Mouse (Mus musculus): ENCODE results near the gene Apod. TPM values are rescaled to one million over a fixed set of nuclear protein-coding genes. Genes with fewer than 3 reads are reported as not detected.

Gene Apod
- polyA plus RNA-seq (2015; fragmentation: Nextera tagmentation; extraction: Ambion mirVana), result 56.2 and 60.7 TPM in 2 replicates

GRCm38 (mm10) chr16:31314497-31315233 is at the start of gene Apod:
Gene Apod, minus strand, starts transcription at chr16:31314808.
- no peak within 1 kb of the TSS for H3K9ac ChIP-seq (replicated peaks)
- no peak for ATAC-seq (replicated peaks)
- no peak within 1 kb of the TSS for H3K4me2 ChIP-seq (replicated peaks)
- no peaks in the 10 kb centered on the region for H3K36me3 ChIP-seq
- no peak within 1 kb of the TSS for H3K4me3 ChIP-seq
- H3K27me3 ChIP-seq, result no peaks in the 10 kb centered on the region
- H3K9me3 ChIP-seq, result no peaks in the 10 kb centered on the region
- no peaks in the 10 kb centered on the region for H3K4me1 ChIP-seq
- 0 out of 2 replicates have a peak within 1 kb of the TSS, but pooled peaks have one; percentile 1 for H3K27ac ChIP-seq (replicated peaks)
- WGBS, result 46% methylated on average over 9 of the region's 9 CpGs

- Histone ChIP-seq H3K9me3 (no peaks in the 10 kb centered on the region), H3K27ac (replicated peaks) (no peak overlapping the region), H3K36me3 (no peaks in the 10 kb centered on the region), H3K27me3 (no peaks in the 10 kb centered on the region), H3K4me2 (replicated peaks) (no peak overlapping the region), H3K4me1 (no peaks in the 10 kb centered on the region), H3K9ac (replicated peaks) (no peak overlapping the region), H3K4me3 (no peak overlapping the region)
- 82% methylated on average over 11 of the region's 11 CpGs for WGBS
- no peak for ATAC-seq (replicated peaks)
These were observed 49.3 kb upstream of the Apod start for GRCm38 (mm10) chr16:31363685-31364436.

- WGBS, result 68% methylated on average over 5 of the region's 5 CpGs
- Histone ChIP-seq H3K4me3 (no peak overlapping the region), H3K27me3 (peaks cover 3% of the 10 kb centered on the region; the same call in 1 of the 2 replicates), H3K9me3 (no peaks in the 10 kb centered on the region), H3K27ac (replicated peaks) (no peak overlapping the region), H3K4me1 (no peaks in the 10 kb centered on the region), H3K36me3 (no peaks in the 10 kb centered on the region), H3K4me2 (replicated peaks) (no peak overlapping the region), H3K9ac (replicated peaks) (no peak overlapping the region)
- ATAC-seq (replicated peaks), result no peak
These were observed 44.9 kb upstream of the Apod start for GRCm38 (mm10) chr16:31359542-31359941.

DNA sequence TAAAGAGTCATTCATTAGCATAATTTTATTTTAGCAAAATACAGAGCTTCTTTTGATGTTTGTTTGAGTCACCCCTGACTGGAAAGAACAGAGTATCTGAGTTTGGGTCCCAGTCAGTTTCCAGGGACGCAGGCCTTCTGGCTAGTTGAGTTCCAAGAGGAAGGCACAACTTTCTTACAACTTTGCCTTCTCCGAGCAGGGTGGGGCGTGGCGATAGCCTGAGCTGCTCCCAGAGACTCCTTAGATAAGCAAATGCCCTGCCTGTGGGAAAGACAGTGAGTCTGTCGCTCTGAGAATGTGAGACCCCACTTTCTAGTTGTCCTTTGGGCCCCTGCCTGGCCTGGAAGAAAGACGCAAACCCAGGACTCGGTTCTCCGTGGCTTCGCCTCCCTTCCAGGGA is 44.4 kb upstream of the Apod start:
- no peak overlapping the region for H3K4me2 ChIP-seq (replicated peaks)
- H3K4me3 ChIP-seq, result no peak overlapping the region
- no peaks in the 10 kb centered on the region for H3K4me1 ChIP-seq
- no peak overlapping the region for H3K27ac ChIP-seq (replicated peaks)
- WGBS, result 47% methylated on average over 9 of the region's 9 CpGs
- no peaks in the 10 kb centered on the region for H3K9me3 ChIP-seq
- no peaks in the 10 kb centered on the region for H3K36me3 ChIP-seq
- no peak overlapping the region for H3K9ac ChIP-seq (replicated peaks)
- peaks cover 3% of the 10 kb centered on the region; the same call in 1 of the 2 replicates for H3K27me3 ChIP-seq
- no peak for ATAC-seq (replicated peaks)

DNA sequence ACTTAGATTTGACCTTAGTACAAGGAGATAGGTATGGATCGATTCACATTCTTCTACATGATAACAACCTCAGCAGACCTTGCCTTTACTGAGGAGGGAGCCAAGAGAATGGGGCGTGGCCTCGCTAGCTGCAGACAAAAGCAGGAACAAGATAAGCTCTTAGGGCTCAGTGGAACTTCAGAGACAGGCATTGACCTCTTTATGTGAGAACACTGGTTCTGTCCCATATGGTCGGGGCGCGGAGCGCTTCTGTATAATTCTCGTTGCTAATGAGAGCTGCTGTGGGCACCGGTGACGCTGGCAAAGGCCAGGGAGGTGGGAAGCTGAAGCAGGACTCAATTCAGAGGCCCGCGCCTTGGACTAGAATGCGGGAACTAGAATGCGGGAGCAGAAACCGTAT is 44.0 kb upstream of the Apod start:
- Histone ChIP-seq H3K27me3 (peaks cover 3% of the 10 kb centered on the region; the same call in 1 of the 2 replicates), H3K4me3 (no peak overlapping the region), H3K4me1 (no peaks in the 10 kb centered on the region), H3K9ac (replicated peaks) (no peak overlapping the region), H3K9me3 (no peaks in the 10 kb centered on the region), H3K36me3 (no peaks in the 10 kb centered on the region), H3K27ac (replicated peaks) (no peak overlapping the region), H3K4me2 (replicated peaks) (no peak overlapping the region)
- ATAC-seq (replicated peaks), result no peak
- WGBS, result 40% methylated on average over 15 of the region's 15 CpGs

DNA sequence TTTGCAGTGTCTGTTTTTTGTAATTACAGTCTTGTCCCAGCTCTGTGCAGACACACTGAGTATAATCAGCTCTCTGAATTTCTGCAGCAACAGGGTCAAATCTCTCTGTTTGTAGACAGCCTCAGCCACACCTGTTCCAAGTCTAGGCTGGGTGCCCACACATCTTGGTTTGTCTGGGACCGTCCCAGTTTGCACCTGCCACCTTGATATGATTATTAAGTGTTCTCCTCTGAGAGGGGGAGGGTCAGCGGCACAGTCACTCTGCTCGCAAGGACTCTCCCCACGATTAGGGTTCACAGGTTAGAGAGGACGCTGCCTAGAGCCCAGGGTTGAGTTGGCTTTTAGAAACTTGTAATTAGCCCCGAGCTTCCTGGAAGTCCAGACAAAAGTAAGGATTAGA is 41.3 kb upstream of the Apod start:
- Histone ChIP-seq H3K27ac (replicated peaks) (no peak overlapping the region), H3K27me3 (peaks cover 3% of the 10 kb centered on the region; the same call in 1 of the 2 replicates), H3K36me3 (no peaks in the 10 kb centered on the region), H3K4me3 (no peak overlapping the region), H3K9me3 (no peaks in the 10 kb centered on the region), H3K9ac (replicated peaks) (no peak overlapping the region), H3K4me2 (replicated peaks) (no peak overlapping the region), H3K4me1 (no peaks in the 10 kb centered on the region)
- no peak for ATAC-seq (replicated peaks)
- WGBS, result 56% methylated on average over 6 of the region's 6 CpGs

DNA sequence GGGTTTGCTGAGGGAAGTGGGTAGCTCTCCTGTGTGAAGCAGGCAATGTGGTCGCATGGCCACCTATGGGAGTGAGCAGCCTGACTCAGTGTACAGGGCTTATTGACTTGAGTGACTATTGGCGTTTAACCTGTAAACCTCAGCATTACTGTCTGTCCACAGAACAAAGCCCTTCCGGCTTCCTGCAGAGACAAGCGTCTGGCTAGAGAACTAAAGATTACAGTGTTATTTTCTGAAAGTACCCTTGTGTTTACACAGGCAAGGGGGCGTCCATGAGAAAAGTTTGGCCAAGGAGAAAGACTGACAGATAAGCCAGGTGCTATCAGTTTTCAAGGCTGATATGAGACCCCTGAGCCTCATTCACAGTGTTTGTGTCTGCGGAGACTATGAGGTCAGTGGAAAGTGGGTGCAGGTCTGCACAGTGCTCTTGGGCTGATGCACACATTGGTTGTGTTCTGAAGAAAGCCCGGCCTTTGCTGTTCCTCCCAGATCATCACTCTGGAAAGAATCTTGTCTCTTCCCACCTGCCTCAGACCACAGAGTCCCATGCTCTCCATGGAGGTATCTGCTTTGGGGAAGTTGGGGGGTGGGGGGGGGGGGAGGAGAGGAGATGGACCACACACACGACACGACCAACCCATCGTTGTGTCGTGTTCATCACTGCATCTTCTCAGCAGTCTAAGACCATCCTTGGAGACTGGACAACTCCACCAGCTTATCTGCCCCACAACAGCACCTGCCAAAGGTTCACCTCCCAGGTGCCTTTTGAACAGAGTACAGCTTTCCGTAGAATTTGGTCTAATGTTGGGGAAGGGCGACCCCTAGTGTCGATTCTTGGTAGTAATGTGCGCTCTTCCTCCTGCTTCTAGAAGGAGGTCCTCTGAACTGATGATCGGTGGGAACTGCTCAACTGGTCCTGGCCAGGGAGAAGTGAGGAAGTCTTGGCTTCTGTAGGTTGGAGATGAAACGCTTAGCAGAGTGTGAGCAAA is 40.0 kb upstream of the Apod start:
- peak; percentile 66 for ATAC-seq (replicated peaks)
- H3K9ac ChIP-seq (replicated peaks), result no peak overlapping the region
- H3K36me3 ChIP-seq, result no peaks in the 10 kb centered on the region
- no peaks in the 10 kb centered on the region for H3K4me1 ChIP-seq
- H3K4me3 ChIP-seq, result no peak overlapping the region
- 34% methylated on average over 17 of the region's 17 CpGs for WGBS
- H3K27ac ChIP-seq (replicated peaks), result no peak overlapping the region
- no peak overlapping the region for H3K4me2 ChIP-seq (replicated peaks)
- peaks cover 3% of the 10 kb centered on the region; the same call in 1 of the 2 replicates for H3K27me3 ChIP-seq
- H3K9me3 ChIP-seq, result no peaks in the 10 kb centered on the region

DNA sequence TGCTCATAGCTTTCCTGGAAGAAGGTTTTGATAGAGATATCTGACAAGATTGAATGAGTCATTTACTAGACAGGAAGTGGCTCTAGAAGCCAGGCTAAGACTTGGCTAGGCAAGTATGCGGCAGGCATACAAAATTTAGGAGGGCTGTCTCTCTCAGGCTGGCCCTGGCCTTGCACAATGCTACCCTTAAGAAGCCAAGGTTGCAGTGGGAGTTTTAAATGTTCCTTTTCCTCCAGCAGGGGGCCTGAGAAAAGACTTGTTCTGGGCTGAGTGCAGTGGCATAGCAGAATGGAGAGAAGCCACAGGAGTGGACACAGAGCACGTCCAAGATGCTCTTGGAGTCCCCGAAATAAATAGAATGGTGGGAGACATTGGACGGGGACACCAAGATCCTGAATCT is 38.4 kb upstream of the Apod start:
- H3K27ac ChIP-seq (replicated peaks), result no peak overlapping the region
- H3K4me1 ChIP-seq, result no peaks in the 10 kb centered on the region
- no peaks in the 10 kb centered on the region for H3K9me3 ChIP-seq
- no peaks in the 10 kb centered on the region for H3K36me3 ChIP-seq
- no peak for ATAC-seq (replicated peaks)
- no peak overlapping the region for H3K4me3 ChIP-seq
- WGBS, result 66% methylated on average over 4 of the region's 4 CpGs
- H3K4me2 ChIP-seq (replicated peaks), result no peak overlapping the region
- no peak overlapping the region for H3K9ac ChIP-seq (replicated peaks)
- H3K27me3 ChIP-seq, result peaks cover 3% of the 10 kb centered on the region; the same call in 1 of the 2 replicates

- Histone ChIP-seq H3K4me3 (peak overlapping the region; percentile 12; the same call in 1 of the 2 replicates), H3K27me3 (no peaks in the 10 kb centered on the region), H3K27ac (replicated peaks) (no peak overlapping the region), H3K4me2 (replicated peaks) (peak overlapping the region; percentile 33), H3K9me3 (no peaks in the 10 kb centered on the region), H3K9ac (replicated peaks) (0 out of 2 replicates have a peak overlapping the region, but pooled peaks have one; percentile 16), H3K36me3 (no peaks in the 10 kb centered on the region), H3K4me1 (peaks cover 4% of the 10 kb centered on the region; the same call in 1 of the 2 replicates)
- ATAC-seq (replicated peaks), result 0 out of 2 replicates have a peak, but pooled peaks have one; percentile 19
- WGBS, result 8% methylated on average over 14 of the region's 14 CpGs
These were observed 33.0 kb upstream of the Apod start for GRCm38 (mm10) chr16:31347581-31347980.

DNA sequence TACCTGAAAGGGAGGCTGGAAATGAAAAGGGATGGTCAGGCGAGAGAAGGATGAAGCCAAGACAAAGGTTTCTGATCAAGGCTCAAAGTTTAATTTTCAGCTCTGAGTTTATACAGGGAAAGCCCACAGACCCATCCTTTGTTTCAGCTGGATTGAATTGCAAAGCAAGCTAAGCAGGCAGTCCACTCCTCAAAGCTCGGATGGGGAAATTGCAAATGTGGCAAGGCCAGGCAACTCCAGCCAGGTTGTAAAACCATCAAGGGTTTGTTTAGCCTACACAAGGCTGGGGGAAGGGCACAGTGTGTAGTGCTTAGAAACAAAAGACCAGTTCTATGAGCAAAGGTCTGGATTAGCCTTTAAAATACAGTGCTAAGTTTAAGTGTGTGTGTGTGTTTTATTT is 28.4 kb upstream of the Apod start:
- ATAC-seq (replicated peaks), result no peak
- 28% methylated on average over 2 of the region's 2 CpGs for WGBS
- H3K27ac ChIP-seq (replicated peaks), result no peak overlapping the region

DNA sequence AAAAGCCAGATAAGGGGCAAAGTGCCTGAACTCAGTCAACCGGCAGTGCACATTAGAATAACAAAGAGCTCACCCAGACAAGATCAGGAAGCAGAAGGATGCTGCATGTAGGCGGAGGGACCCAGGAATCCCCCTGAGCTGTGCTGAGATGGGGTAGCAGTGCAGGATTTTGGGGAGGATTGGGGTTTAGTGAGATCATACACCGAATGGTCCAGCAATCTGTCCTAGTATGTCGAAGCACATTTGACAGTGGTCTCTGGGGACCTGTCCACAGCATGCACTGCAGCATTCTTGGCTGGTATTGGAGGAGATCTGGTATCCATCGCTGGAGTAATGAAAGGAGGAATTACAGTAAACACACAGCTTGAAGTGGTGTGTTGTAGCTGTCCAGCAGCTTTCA is 27.9 kb upstream of the Apod start:
- Histone ChIP-seq H3K27me3 (no peaks in the 10 kb centered on the region), H3K4me3 (no peak overlapping the region), H3K4me1 (peaks cover 1% of the 10 kb centered on the region; the same call in 1 of the 2 replicates), H3K9ac (replicated peaks) (no peak overlapping the region), H3K36me3 (no peaks in the 10 kb centered on the region), H3K9me3 (no peaks in the 10 kb centered on the region), H3K27ac (replicated peaks) (no peak overlapping the region), H3K4me2 (replicated peaks) (no peak overlapping the region)
- ATAC-seq (replicated peaks), result no peak
- WGBS, result 22% methylated on average over 5 of the region's 5 CpGs

More for the DNA sequence above, 28.4 kb upstream of the Apod start:
- Histone ChIP-seq H3K9me3 (no peaks in the 10 kb centered on the region), H3K27me3 (no peaks in the 10 kb centered on the region), H3K36me3 (no peaks in the 10 kb centered on the region), H3K9ac (replicated peaks) (no peak overlapping the region), H3K4me1 (peaks cover 4% of the 10 kb centered on the region; the same call in 1 of the 2 replicates), H3K4me3 (no peak overlapping the region), H3K4me2 (replicated peaks) (no peak overlapping the region)

Data from forebrain, embryonic 15.5 days (tissue).